Mouse (Mus musculus) kidney, adult 2 months (tissue): Measurements from ENCODE around the gene Cd109. TPM values are rescaled to one million over a fixed set of nuclear protein-coding genes. Genes with fewer than 3 reads are reported as not detected.

ENCODE experiments used
- DNase-seq: peaks from one replicate; pipeline ENCODE4 v3.0.0; 2021
- H3K27ac ChIP-seq: fragments of 200-500 bp; 2 replicates; pipeline ENCODE4 v1.5.1; 2012; ENCODE audit warnings: low read depth, low read length, control low read depth, inconsistent platforms; ENCODE audit not compliant: insufficient read depth
- H3K27me3 ChIP-seq: fragments of 200-500 bp; replicated peaks from 2 replicates; pipeline ENCODE4 v1.6.1; 2012; ENCODE audit warnings: mild to moderate bottlenecking, moderate library complexity, low read length, inconsistent platforms; ENCODE audit not compliant: control insufficient read depth, insufficient read depth
- H3K36me3 ChIP-seq: fragments of 200-500 bp; 2 replicates; pipeline ENCODE4 v1.6.1; 2012; ENCODE audit warnings: mild to moderate bottlenecking, moderate library complexity, low read length, inconsistent platforms; ENCODE audit not compliant: control insufficient read depth, insufficient read depth
- H3K4me1 ChIP-seq: fragments of 200-500 bp; 2 replicates; pipeline ENCODE4 v1.6.1; 2011; ENCODE audit warnings: low read length; ENCODE audit not compliant: control insufficient read depth, insufficient read depth
- H3K4me3 ChIP-seq: fragments of 200-500 bp; 2 replicates; pipeline ENCODE4 v1.5.1; 2011; ENCODE audit warnings: mild to moderate bottlenecking, low read depth, low read length, control low read depth; ENCODE audit not compliant: insufficient read depth
- CTCF ChIP-seq: fragments of 200-500 bp; conservative IDR thresholded peaks from 2 replicates; pipeline ENCODE4 v1.5.1; 2011; ENCODE audit warnings: low read depth, mild to moderate bottlenecking, control low read depth, low read length, moderate library complexity, mixed read lengths; ENCODE audit not compliant: insufficient read depth, insufficient read length
- POLR2A ChIP-seq: fragments of 200-500 bp; IDR thresholded peaks from one replicate; pipeline ENCODE4 v1.6.1; 2011; ENCODE audit warnings: low read depth, low read length, control low read depth
- WGBS: fragments of 180-500 bp; shearing (Covaris S2); methylation state at CpG from one replicate; pipeline ENCODE4 v1.1.7; 2018; 5-methylcytosine and 5-hydroxymethylcytosine counted together
- polyA plus RNA-seq: library from polyadenylated mRNA; depleted of rRNA; stranded (reverse); fragments of >200 nt; gene quantifications from 2 replicates; pipeline ENCODE4 v1.2.3, GENCODE M21; 2012; rRNA removed

The Cd109 gene
- polyA plus RNA-seq, 1 experiment: 0.30 TPM

DNA sequence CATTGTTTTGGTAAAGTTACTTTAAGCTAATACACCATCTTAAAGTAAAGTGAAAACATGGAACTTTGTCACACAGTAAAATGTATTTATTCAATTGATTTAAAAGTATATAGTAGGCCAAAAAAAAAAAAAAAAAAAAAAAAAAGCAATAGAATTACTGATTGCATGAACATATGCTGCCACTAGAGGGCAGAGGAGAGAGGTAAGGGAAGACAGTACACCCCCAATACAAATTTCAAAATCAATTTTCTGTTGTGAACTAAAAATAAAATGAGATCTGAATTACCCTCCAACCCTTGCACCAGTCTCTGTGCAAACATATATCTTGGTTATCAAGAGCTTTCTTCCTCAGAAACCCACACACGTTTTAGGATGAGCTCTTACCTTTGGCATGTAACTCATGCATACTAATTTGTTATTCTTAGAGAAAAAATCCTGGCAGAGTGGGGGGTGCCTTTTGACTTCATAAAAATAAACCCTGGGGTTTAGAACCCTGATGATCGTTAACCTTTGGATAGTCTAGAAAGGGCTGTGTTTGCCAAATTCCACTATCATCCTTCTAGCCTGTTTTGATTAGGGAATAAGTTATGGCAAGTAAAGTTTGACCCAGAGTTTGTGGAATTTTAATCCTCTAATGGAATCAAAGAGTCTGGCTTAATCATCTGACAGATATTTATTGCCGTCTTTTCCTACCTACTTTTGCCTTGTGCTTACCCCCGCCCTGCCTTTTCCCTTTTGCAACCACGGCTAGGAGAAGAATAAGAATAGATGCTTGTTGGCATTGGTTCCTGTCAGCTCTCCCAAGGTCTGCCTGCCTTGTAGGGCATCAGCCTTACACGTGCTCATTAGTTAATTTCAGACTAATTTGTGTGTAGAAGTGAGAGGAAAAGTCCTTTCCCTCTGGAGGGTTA lies 105.8 kb downstream of the Cd109 start:
- WGBS: 41% methylated on average over 6 of the region's 6 CpGs
- H3K4me3 ChIP-seq: no peak overlapping the region
- no peaks in the 10 kb centered on the region for H3K36me3 ChIP-seq
- no peaks in the 10 kb centered on the region for H3K4me1 ChIP-seq
- TF ChIP-seq POLR2A: no peak
- TF ChIP-seq CTCF: no peak
- DNase-seq: peak; percentile 14
- H3K27me3 ChIP-seq: no peaks in the 10 kb centered on the region
- no peak overlapping the region for H3K27ac ChIP-seq

DNA sequence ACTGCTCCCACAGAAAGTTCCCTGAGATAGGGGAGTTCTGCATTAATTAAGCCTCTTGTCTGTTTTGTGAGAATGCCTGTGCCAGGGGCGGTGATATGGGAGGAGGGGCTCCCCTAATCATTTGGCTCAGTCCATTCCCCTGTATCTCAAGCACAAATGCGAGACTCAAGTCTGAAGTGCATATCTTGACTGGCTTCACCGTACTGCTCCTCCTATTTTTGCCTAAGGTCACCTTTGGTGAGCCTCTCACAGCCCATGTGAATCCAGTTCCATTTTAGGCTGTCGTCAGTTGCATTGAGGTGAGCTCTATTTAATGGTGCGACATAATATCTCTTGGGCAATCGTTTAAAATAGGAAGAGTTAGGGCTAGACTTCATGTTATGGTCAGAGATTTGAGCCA lies 116.6 kb downstream of the Cd109 start:
- Histone ChIP-seq H3K4me1 (no peaks in the 10 kb centered on the region), H3K27me3 (no peaks in the 10 kb centered on the region), H3K27ac (no peak overlapping the region), H3K36me3 (no peaks in the 10 kb centered on the region), H3K4me3 (no peak overlapping the region)
- no peak for DNase-seq
- TF ChIP-seq CTCF: no peak
- no peak for TF ChIP-seq POLR2A
- 81% methylated on average over 6 of the region's 6 CpGs for WGBS

- Histone ChIP-seq H3K4me3 (no peak overlapping the region), H3K27me3 (no peaks in the 10 kb centered on the region), H3K4me1 (no peaks in the 10 kb centered on the region), H3K36me3 (no peaks in the 10 kb centered on the region), H3K27ac (no peak overlapping the region)
- DNase-seq: no peak
- 55% methylated on average over 3 of the region's 3 CpGs for WGBS
- TF ChIP-seq CTCF: no peak
- TF ChIP-seq POLR2A: no peak
Measured at GRCm38 (mm10) chr9:78735519-78735918, 120.2 kb downstream of the Cd109 start.

- WGBS: 47% methylated on average over 3 of the region's 3 CpGs
- no peaks in the 10 kb centered on the region for H3K36me3 ChIP-seq
- H3K27ac ChIP-seq: no peak overlapping the region
- H3K27me3 ChIP-seq: no peaks in the 10 kb centered on the region
- no peak overlapping the region for H3K4me3 ChIP-seq
- no peaks in the 10 kb centered on the region for H3K4me1 ChIP-seq
- TF ChIP-seq CTCF: no peak
- TF ChIP-seq POLR2A: no peak
- peak; percentile 31 for DNase-seq
Measured at GRCm38 (mm10) chr9:78742012-78742411, 126.7 kb downstream of the Cd109 start.

GRCm38 (mm10) chr9:78750246-78750645 lies 134.9 kb downstream of the Cd109 start:
- 67% methylated on average over 3 of the region's 3 CpGs for WGBS
- Histone ChIP-seq H3K4me1 (no peaks in the 10 kb centered on the region), H3K27ac (no peak overlapping the region), H3K36me3 (no peaks in the 10 kb centered on the region), H3K27me3 (no peaks in the 10 kb centered on the region), H3K4me3 (no peak overlapping the region)
- TF ChIP-seq POLR2A: no peak
- no peak for TF ChIP-seq CTCF
- DNase-seq: no peak

Other genes with a start within 250 kb of the Cd109 start
- gene Dppa5a, start 247.4 kb upstream of the Cd109 start, polyA plus RNA-seq: not detected in 2 replicates
- 0.03 TPM in 1 of 2 replicates, not detected in the other for gene Ooep, start 236.8 kb upstream of the Cd109 start, polyA plus RNA-seq
- not detected in 2 replicates for gene Ddx43, start 219.8 kb upstream of the Cd109 start, polyA plus RNA-seq
- gene Cgas, start 172.3 kb upstream of the Cd109 start, polyA plus RNA-seq: 0.19 and 0.36 TPM in 2 replicates
- 21.0 and 23.4 TPM in 2 replicates for gene Mto1, start 167.3 kb upstream of the Cd109 start, polyA plus RNA-seq
- gene Gm17324, start 166.8 kb upstream of the Cd109 start, polyA plus RNA-seq: 0.08 TPM in 1 of 2 replicates, not detected in the other
- gene Eef1a1, start 126.4 kb upstream of the Cd109 start, polyA plus RNA-seq: 4,503 and 4,540 TPM in 2 replicates
- gene Slc17a5, start 27.5 kb upstream of the Cd109 start, polyA plus RNA-seq: 36.7 and 37.2 TPM in 2 replicates